In genomic region chr15:102205779-102206178, GRCm38 (mm10) we compare ENCODE assay signal across 8 mouse cellular contexts. TPM values are rescaled to one million over a fixed set of nuclear protein-coding genes. Genes with fewer than 3 reads are reported as not detected.
DNase-seq lines count a peak whose midpoint lies in the region; ATAC-seq and TF ChIP-seq lines count a peak whose summit lies in the region.

No protein-coding gene starts in this region.

- 26% methylated on average over 8 of the region's 8 CpGs for WGBS in heart, postnatal 0 days
- 25% methylated on average over 8 of the region's 8 CpGs for WGBS in forebrain, embryonic 13.5 days
- WGBS in midbrain, embryonic 16.5 days = 25% methylated on average over 8 of the region's 8 CpGs

- intact Hi-C loops in heart, postnatal 36 days (cut with DNase I) = no loop called here

- H3K36me3 ChIP-seq in heart, postnatal 0 days (replicated peaks; ENCODE audit: control insufficient read depth, insufficient read depth, low read length) = peaks cover 46% of the 10 kb centered on the region
- peaks cover 54% of the 10 kb centered on the region for H3K36me3 ChIP-seq in forebrain, embryonic 13.5 days (ENCODE audit: poor library complexity, severe bottlenecking)
- peaks cover 14% of the 10 kb centered on the region; the same call in 1 of the 2 replicates for H3K36me3 ChIP-seq in midbrain, embryonic 16.5 days (ENCODE audit: control insufficient read depth, insufficient read depth, low read length)

- H3K4me2 ChIP-seq in heart, postnatal 0 days (ENCODE audit: low read depth, low read length) = peak overlapping the region; percentile 89
- peak overlapping the region; percentile 73 for H3K4me2 ChIP-seq in forebrain, embryonic 13.5 days
- peak overlapping the region; percentile 78 for H3K4me2 ChIP-seq in midbrain, embryonic 16.5 days (ENCODE audit: low read length)

- H3K4me1 ChIP-seq in heart, postnatal 0 days (ENCODE audit: control insufficient read depth, insufficient read depth) = peaks cover 22% of the 10 kb centered on the region
- H3K4me1 ChIP-seq in forebrain, embryonic 13.5 days = peaks cover 45% of the 10 kb centered on the region
- peaks cover 33% of the 10 kb centered on the region for H3K4me1 ChIP-seq in midbrain, embryonic 16.5 days (ENCODE audit: control insufficient read depth, insufficient read depth, low read length)

- no peak for TF ChIP-seq EP300 in heart, postnatal 0 days (IDR thresholded peaks at IDR 0.05; ENCODE audit: low read depth)

- H3K27ac ChIP-seq in heart, postnatal 0 days (ENCODE audit: low read depth) = no peak overlapping the region
- peak overlapping the region; percentile 99 for H3K27ac ChIP-seq in forebrain, embryonic 13.5 days
- peak overlapping the region; percentile 29 for H3K27ac ChIP-seq in midbrain, embryonic 16.5 days (ENCODE audit: low read length)

- no peak for ATAC-seq in heart, postnatal 0 days (ENCODE audit: insufficient read depth, low read depth)
- ATAC-seq in forebrain, embryonic 13.5 days = peak; percentile 28; the same call in 1 of the 2 replicates
- no peak for ATAC-seq in midbrain, embryonic 16.5 days
- no peak for ATAC-seq in erythroblast, adult 5-6 weeks (replicated peaks; ENCODE audit: low FRiP score, poor library complexity, severe bottlenecking)

- no peaks in the 10 kb centered on the region for H3K27me3 ChIP-seq in heart, postnatal 0 days (ENCODE audit: control insufficient read depth, insufficient read depth, low read length)
- H3K27me3 ChIP-seq in forebrain, embryonic 13.5 days = no peaks in the 10 kb centered on the region
- no peaks in the 10 kb centered on the region for H3K27me3 ChIP-seq in midbrain, embryonic 16.5 days (ENCODE audit: control insufficient read depth, insufficient read depth, low read depth, low read length)

- TF ChIP-seq CTCF in heart, postnatal 0 days (IDR thresholded peaks at IDR 0.05; ENCODE audit: low read depth) = no peak

- H3K9ac ChIP-seq in heart, postnatal 0 days (replicated peaks; ENCODE audit: low read depth, low read length) = no peak overlapping the region
- peak overlapping the region; percentile 92 for H3K9ac ChIP-seq in forebrain, embryonic 13.5 days
- H3K9ac ChIP-seq in midbrain, embryonic 16.5 days (ENCODE audit: low read depth, low read length) = peak overlapping the region; percentile 47; the same call in 1 of the 2 replicates

- no peaks in the 10 kb centered on the region for H3K9me3 ChIP-seq in heart, postnatal 0 days (replicated peaks; ENCODE audit: control insufficient read depth, low read length)
- no peaks in the 10 kb centered on the region for H3K9me3 ChIP-seq in forebrain, embryonic 13.5 days (replicated peaks)
- H3K9me3 ChIP-seq in midbrain, embryonic 16.5 days (replicated peaks; ENCODE audit: control insufficient read depth, low read length, poor library complexity, severe bottlenecking) = no peaks in the 10 kb centered on the region

- DNase-seq in heart, postnatal 0 days (ENCODE audit: low spot score) = no peak
- no peak for DNase-seq in heart, postnatal 36 days
- DNase-seq in adipocyte (ENCODE audit: low spot score) = peak; percentile 58
- DNase-seq in layer of hippocampus, postnatal 36 days = peak; percentile 48 to 50
- DNase-seq in urinary bladder, postnatal 36 days (ENCODE audit: low spot score in 2 of 2) = no peak

- H3K4me3 ChIP-seq in heart, postnatal 0 days (ENCODE audit: low read depth, low read length) = no peak overlapping the region
- H3K4me3 ChIP-seq in forebrain, embryonic 13.5 days = peak overlapping the region; percentile 80
- H3K4me3 ChIP-seq in midbrain, embryonic 16.5 days (ENCODE audit: low read depth, low read length) = peak overlapping the region; percentile 94

RNA-seq across cellular contexts. Expression of gene Csad, which starts 1.3 kb away (rescaled TPM):
- total RNA-seq in heart, postnatal 0 days (2014; rRNA removed; ENCODE audit: low replicate concordance) = 43.9 and 64.7 TPM in 2 replicates
- polyA plus RNA-seq in heart, postnatal 0 days (2015; fragmentation: Nextera tagmentation; extraction: Ambion mirVana) = 27.7 and 33.1 TPM in 2 replicates
- 10 to 100 TPM; 15.8 to 16.2 TPM for total RNA-seq in heart, postnatal 36 days (2021)
- polyA plus RNA-seq in forebrain, embryonic 13.5 days (2015; fragmentation: Nextera tagmentation; extraction: Ambion mirVana) = 42.7 and 46.4 TPM in 2 replicates
- total RNA-seq in layer of hippocampus, postnatal 36 days (2021) = 10 to 100 TPM; 37.1 to 39.5 TPM
- polyA plus RNA-seq in midbrain, embryonic 16.5 days (2015; fragmentation: Nextera tagmentation; extraction: Ambion mirVana) = 33.1 and 33.2 TPM in 2 replicates
- 2.9 TPM in 1 of 2 replicates, not detected in the other for total RNA-seq in erythroblast, adult 5-6 weeks (2015; ENCODE audit: low replicate concordance)
- total RNA-seq in erythroblast, adult 5-6 weeks (2017; ENCODE audit: low replicate concordance) = 9.3 and 12.5 TPM in 2 replicates

RNA-seq across cellular contexts. Expression of gene Zfp740, which starts 2.7 kb away (rescaled TPM):
- total RNA-seq in heart, postnatal 0 days (2014; rRNA removed; ENCODE audit: low replicate concordance) = 31.1 and 38.4 TPM in 2 replicates
- polyA plus RNA-seq in heart, postnatal 0 days (2015; fragmentation: Nextera tagmentation; extraction: Ambion mirVana) = 17.7 and 18.8 TPM in 2 replicates
- total RNA-seq in heart, postnatal 36 days (2021) = 10 to 100 TPM; 32.2 to 35.9 TPM
- 90.0 and 98.7 TPM in 2 replicates for polyA plus RNA-seq in forebrain, embryonic 13.5 days (2015; fragmentation: Nextera tagmentation; extraction: Ambion mirVana)
- 10 to 100 TPM; 68.8 to 69.4 TPM for total RNA-seq in layer of hippocampus, postnatal 36 days (2021)
- 54.0 and 59.2 TPM in 2 replicates for polyA plus RNA-seq in midbrain, embryonic 16.5 days (2015; fragmentation: Nextera tagmentation; extraction: Ambion mirVana)
- 14.2 and 19.0 TPM in 2 replicates for total RNA-seq in erythroblast, adult 5-6 weeks (2015; ENCODE audit: low replicate concordance)
- 15.7 and 21.5 TPM in 2 replicates for total RNA-seq in erythroblast, adult 5-6 weeks (2017; ENCODE audit: low replicate concordance)

RNA-seq across cellular contexts. Expression of gene Itgb7, which starts 26.0 kb away (rescaled TPM):
- 0.23 and 1.1 TPM in 2 replicates for total RNA-seq in heart, postnatal 0 days (2014; rRNA removed; ENCODE audit: low replicate concordance)
- polyA plus RNA-seq in heart, postnatal 0 days (2015; fragmentation: Nextera tagmentation; extraction: Ambion mirVana) = 0.79 and 0.92 TPM in 2 replicates
- total RNA-seq in heart, postnatal 36 days (2021) = 1 to 10 TPM; 1.6 to 1.8 TPM
- 0.32 and 0.48 TPM in 2 replicates for polyA plus RNA-seq in forebrain, embryonic 13.5 days (2015; fragmentation: Nextera tagmentation; extraction: Ambion mirVana)
- total RNA-seq in layer of hippocampus, postnatal 36 days (2021) = 1 to 10 TPM; 1.8 to 2.2 TPM
- polyA plus RNA-seq in midbrain, embryonic 16.5 days (2015; fragmentation: Nextera tagmentation; extraction: Ambion mirVana) = 0.43 and 0.80 TPM in 2 replicates
- 36.8 and 55.3 TPM in 2 replicates for total RNA-seq in erythroblast, adult 5-6 weeks (2015; ENCODE audit: low replicate concordance)
- total RNA-seq in erythroblast, adult 5-6 weeks (2017; ENCODE audit: low replicate concordance) = 31.0 and 35.5 TPM in 2 replicates

RNA-seq across cellular contexts. Expression of gene Rarg, which starts 51.5 kb away (rescaled TPM):
- 8.9 and 9.7 TPM in 2 replicates for total RNA-seq in heart, postnatal 0 days (2014; rRNA removed; ENCODE audit: low replicate concordance)
- polyA plus RNA-seq in heart, postnatal 0 days (2015; fragmentation: Nextera tagmentation; extraction: Ambion mirVana) = 5.4 and 6.0 TPM in 2 replicates
- 10 to 100 TPM; 20.0 to 21.9 TPM for total RNA-seq in heart, postnatal 36 days (2021)
- polyA plus RNA-seq in forebrain, embryonic 13.5 days (2015; fragmentation: Nextera tagmentation; extraction: Ambion mirVana) = 3.2 and 4.2 TPM in 2 replicates
- total RNA-seq in layer of hippocampus, postnatal 36 days (2021) = 1 to 10 TPM; 8.3 to 10.0 TPM
- 4.1 and 6.0 TPM in 2 replicates for polyA plus RNA-seq in midbrain, embryonic 16.5 days (2015; fragmentation: Nextera tagmentation; extraction: Ambion mirVana)
- 0.84 and 1.5 TPM in 2 replicates for total RNA-seq in erythroblast, adult 5-6 weeks (2015; ENCODE audit: low replicate concordance)
- 0.84 and 5.2 TPM in 2 replicates for total RNA-seq in erythroblast, adult 5-6 weeks (2017; ENCODE audit: low replicate concordance)

RNA-seq across cellular contexts. Expression of gene Soat2, which starts 55.5 kb away (rescaled TPM):
- total RNA-seq in heart, postnatal 0 days (2014; rRNA removed; ENCODE audit: low replicate concordance) = 1.7 TPM in 1 of 2 replicates, not detected in the other
- polyA plus RNA-seq in heart, postnatal 0 days (2015; fragmentation: Nextera tagmentation; extraction: Ambion mirVana) = 0.08 and 0.14 TPM in 2 replicates
- total RNA-seq in heart, postnatal 36 days (2021) = not detected
- polyA plus RNA-seq in forebrain, embryonic 13.5 days (2015; fragmentation: Nextera tagmentation; extraction: Ambion mirVana) = 0.10 TPM in 1 of 2 replicates, not detected in the other
- total RNA-seq in layer of hippocampus, postnatal 36 days (2021) = under 1 TPM in 1 of 2 experiments, not detected in 1; 0.23 TPM
- 0.21 TPM in 1 of 2 replicates, not detected in the other for polyA plus RNA-seq in midbrain, embryonic 16.5 days (2015; fragmentation: Nextera tagmentation; extraction: Ambion mirVana)
- total RNA-seq in erythroblast, adult 5-6 weeks (2015; ENCODE audit: low replicate concordance) = 1.0 TPM in 1 of 2 replicates, not detected in the other
- 1.5 and 1.8 TPM in 2 replicates for total RNA-seq in erythroblast, adult 5-6 weeks (2017; ENCODE audit: low replicate concordance)

Comparison
In these comparisons a context has a peak if more than half of its experiments do, and no peak if none do; other contexts are left out.
1. DNase-seq: peak in adipocyte (single experiment) and layer of hippocampus, postnatal 36 days (2 of 2); none in heart, postnatal 0 days (single experiment), heart, postnatal 36 days (0 of 2) and urinary bladder, postnatal 36 days (0 of 2).
2. RNA of gene Itgb7, which starts 26.0 kb away (total RNA-seq): 31.0 to 55.3 TPM in erythroblast, adult 5-6 weeks; 1.8 to 2.2 TPM in layer of hippocampus, postnatal 36 days, 1.6 to 1.8 TPM in heart, postnatal 36 days and 0.23 to 1.1 TPM in heart, postnatal 0 days; every median in the first group is over 4 times any median in the second.
3. Peak in every context shown above with its lines, with median percentiles within 50 percentile points of each other: H3K4me2 ChIP-seq.